Mouse (Mus musculus) adrenal gland, adult (tissue): ENCODE data around the gene Neu1.

Experiments
- DNase-seq, 2 experiments: peaks; one replicate each; pipeline ENCODE4 v3.0.0; 2022 to 2023; ENCODE audit warnings: low spot score in 1 of 2; ENCODE audit not compliant: inconsistent age in 2 of 2

The Neu1 gene

GRCm38 (mm10) chr17:34931061-34931734 lies at the start of gene Neu1:
TSS of gene Neu1 (plus strand) at chr17:34931253.
- peak; percentile 99 for DNase-seq

GRCm38 (mm10) chr17:34881683-34882310 lies 49.3 kb upstream of the Neu1 start, which contains the start of gene Gm20547:
TSS of gene Gm20547 (minus strand) at chr17:34882042.
- peak; percentile 48 to 85 for DNase-seq

- DNase-seq: no peak
Measured at GRCm38 (mm10) chr17:34883332-34883731, 47.7 kb upstream of the Neu1 start.

GRCm38 (mm10) chr17:34884704-34885103 lies 46.3 kb upstream of the Neu1 start:
- no peak for DNase-seq

- peak in 1 of 2 experiments; percentile 60 for DNase-seq
Measured at GRCm38 (mm10) chr17:34885615-34886014, 45.4 kb upstream of the Neu1 start.

GRCm38 (mm10) chr17:34887942-34888341 lies 43.1 kb upstream of the Neu1 start:
- DNase-seq: no peak

GRCm38 (mm10) chr17:34890074-34890743 lies 40.8 kb upstream of the Neu1 start:
- no peak for DNase-seq

GRCm38 (mm10) chr17:34891377-34891776 lies 39.7 kb upstream of the Neu1 start:
- DNase-seq: peak in 1 of 2 experiments; percentile 26

- DNase-seq: no peak
Measured at GRCm38 (mm10) chr17:34893072-34893824, 37.8 kb upstream of the Neu1 start.

- peak; percentile 96 to 98 for DNase-seq
Measured at GRCm38 (mm10) chr17:34894074-34894597, 36.9 kb upstream of the Neu1 start.

- peak; percentile 81 to 92 for DNase-seq
Measured at GRCm38 (mm10) chr17:34894801-34895530, 36.1 kb upstream of the Neu1 start.

GRCm38 (mm10) chr17:34895724-34896123 lies 35.3 kb upstream of the Neu1 start:
- DNase-seq: peak; percentile 48 to 58

GRCm38 (mm10) chr17:34896366-34896765 lies 34.7 kb upstream of the Neu1 start:
- peak; percentile 37 to 59 for DNase-seq

GRCm38 (mm10) chr17:34897373-34898159 lies 33.5 kb upstream of the Neu1 start:
- DNase-seq: peak in 1 of 2 experiments; percentile 75

- DNase-seq: peak; percentile 91 to 96
Measured at GRCm38 (mm10) chr17:34898160-34898586, 32.9 kb upstream of the Neu1 start, which contains the start of the genes C2 and Ehmt2. TSS of gene C2 (minus strand) at chr17:34898265. TSS of gene Ehmt2 (plus strand) at chr17:34898469.

GRCm38 (mm10) chr17:34898706-34899052 lies 32.4 kb upstream of the Neu1 start:
- no peak for DNase-seq

GRCm38 (mm10) chr17:34899053-34899889 lies 31.8 kb upstream of the Neu1 start:
- DNase-seq: peak; percentile 73 to 90

- DNase-seq: no peak
Measured at GRCm38 (mm10) chr17:34899890-34900243, 31.2 kb upstream of the Neu1 start.

GRCm38 (mm10) chr17:34900826-34901225 lies 30.2 kb upstream of the Neu1 start:
- DNase-seq: peak in 1 of 2 experiments; percentile 23
